Mouse (Mus musculus) kidney, postnatal 36 days (tissue): ENCODE results near the gene Gjc1.

Experiments used
- DNase-seq, 2 experiments: peaks; one replicate each; pipeline ENCODE4 v3.0.0; 2021 to 2022; ENCODE audit warnings: mixed read lengths in 2 of 2

The Gjc1 gene

DNA sequence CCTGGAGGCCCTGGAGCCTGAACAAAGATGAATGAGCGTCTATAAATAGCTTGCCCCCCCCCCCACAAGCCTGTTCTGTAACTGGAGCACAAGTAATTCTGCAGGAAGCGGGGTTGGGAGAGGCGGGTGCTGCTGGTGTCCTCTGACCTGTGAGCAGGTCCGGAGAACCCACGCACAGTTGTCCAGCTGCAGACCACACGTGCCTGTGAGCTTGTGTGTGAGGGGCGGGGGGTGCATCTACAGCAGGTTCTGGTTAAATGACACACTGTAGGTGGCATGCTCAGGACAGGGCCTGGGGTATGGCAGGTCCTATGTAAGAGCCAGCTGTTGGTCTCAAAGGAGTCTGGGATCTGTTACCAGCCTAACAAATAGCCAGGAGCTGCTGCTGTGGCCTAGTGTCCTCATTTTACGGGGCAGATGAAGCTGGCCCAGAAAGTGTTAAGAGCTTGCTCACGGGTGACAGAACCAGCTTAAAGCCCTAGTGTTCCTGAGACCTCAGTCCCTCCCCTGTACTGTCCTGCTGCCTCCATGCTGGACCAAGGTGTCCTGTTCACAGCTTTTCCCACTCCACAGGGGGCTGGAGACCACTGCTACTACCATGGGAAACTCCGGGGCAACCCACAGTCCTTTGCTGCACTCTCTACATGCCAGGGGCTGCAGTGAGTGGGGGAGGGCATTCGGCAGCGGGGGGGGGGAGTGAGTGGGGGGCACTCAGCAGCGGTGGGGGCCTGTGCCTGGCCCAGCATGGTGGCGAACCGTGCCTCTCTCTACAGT lies 48.7 kb downstream of the Gjc1 start:
- DNase-seq = no peak

DNA sequence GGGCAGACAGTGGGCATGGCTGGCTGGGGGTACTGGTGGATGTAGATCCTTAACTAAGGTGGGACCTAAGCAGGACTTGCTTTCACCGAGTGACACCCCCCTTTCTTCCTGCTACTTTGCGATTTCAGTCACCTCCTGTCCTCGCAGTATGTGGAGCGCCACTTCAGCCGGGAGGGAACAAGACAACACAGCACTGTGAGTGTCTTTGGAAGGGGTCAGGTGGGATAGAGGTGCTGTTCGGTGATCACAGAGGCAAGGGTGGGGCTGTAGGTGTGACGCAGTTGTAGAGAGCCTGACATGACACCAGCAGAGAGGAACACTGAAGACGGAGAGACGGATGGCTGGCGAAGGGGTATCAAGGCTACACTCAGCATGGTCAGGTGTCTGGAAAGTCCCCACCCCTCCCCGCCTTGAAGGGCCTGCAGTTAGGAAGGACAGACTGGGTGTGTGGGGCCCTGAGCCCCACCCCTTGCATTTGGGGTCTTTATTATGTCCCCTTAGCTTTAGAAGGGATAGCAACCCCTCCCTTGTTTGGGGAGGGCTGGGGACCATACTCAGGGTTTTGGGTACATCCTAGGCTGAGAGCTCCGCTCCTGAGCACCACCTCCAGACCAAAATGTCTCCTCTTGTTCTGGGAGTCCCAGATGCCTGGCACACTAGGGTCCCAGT lies 49.4 kb downstream of the Gjc1 start:
- no peak for DNase-seq

GRCm38 (mm10) chr11:102769141-102769540 lies 50.4 kb downstream of the Gjc1 start:
- no peak for DNase-seq

DNA sequence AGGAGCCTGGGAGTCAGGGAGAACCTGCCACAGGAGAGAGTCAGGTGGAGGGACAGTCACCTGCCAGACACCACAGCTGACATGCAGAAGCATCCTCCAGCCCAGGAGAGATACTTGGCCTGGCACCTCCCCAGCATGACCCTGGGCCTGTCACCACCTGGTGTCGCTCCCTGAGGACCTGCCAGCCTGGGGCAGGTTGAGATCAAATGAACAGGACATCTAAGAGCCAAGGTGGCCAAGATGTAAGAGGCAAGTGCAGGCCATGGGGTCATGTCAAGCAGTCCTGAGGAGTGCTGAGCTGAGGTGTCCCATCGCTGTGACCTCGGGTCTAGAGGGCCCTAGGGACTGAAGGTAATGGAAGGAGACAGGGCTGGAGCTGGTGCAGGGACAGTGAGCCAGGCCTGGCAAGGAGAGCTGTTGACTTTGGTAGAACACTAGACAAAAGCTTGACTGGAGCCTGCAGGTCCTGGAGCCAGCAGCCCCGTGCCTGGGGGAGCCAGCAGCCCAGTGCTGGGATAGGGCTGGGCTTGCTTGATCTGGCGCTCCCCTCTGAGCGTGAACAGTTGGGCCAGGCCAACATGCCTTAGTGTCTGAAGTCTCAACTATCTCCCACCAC lies 52.3 kb downstream of the Gjc1 start:
- no peak for DNase-seq

DNA sequence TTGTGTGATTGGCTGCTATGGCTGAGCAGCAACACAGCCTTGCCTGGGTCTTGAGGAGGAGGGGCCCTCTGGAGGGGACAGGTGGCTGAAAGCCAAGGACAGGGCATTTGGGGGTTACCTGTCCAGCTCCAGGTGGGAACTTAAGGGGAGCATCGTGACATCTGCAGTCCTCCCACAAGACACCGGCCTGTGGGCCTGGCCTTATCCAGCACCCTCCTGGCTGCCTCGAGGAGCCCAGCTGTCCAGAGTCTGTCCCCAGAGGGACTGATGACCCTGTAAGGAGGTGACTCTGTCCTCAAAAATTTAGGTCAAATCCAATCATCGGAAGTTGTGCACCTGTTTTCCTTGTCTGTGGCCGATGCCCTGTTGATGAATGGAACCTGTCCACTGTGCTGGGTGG lies 54.1 kb downstream of the Gjc1 start:
- DNase-seq = no peak

DNA sequence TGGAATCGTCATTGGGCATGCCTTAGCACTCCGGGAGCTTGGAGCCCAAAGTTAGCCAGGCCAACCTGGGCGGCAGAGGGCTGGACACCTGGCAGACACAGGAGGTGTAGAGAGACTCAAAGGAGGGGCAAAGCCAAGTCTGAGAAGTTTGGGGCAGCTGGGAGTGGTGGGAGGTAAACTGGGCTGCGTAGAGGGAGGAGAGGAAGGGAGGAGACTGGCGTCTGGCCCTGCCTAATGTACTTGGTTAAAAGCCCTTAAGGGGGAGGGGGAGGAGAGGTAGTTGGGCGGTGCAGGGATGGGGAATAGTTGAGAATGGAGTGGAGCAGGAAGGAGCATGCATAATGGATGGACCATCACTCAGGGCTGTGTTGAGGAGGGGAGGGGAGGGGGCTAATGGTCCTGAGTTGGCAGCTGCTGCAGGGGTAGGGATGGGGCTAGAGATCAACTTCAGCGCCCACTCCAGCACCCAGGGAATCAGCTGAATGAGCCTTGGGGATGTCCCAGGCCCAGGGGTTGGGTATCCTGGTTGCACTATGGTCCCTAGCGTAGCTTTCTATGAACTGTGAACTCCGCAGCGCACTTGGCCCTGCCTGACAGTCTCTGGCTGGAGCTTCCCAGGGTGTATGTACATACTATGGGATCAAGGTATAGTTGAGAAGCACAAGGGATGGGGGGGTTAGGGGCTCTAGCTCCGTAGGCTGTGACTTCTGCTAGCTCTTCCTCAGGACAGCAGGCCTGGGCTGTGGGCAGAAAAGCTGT lies 56.3 kb downstream of the Gjc1 start:
- DNase-seq = no peak

- DNase-seq = peak in 1 of 2 experiments; percentile 30
Measured at GRCm38 (mm10) chr11:102762248-102762647, 57.3 kb downstream of the Gjc1 start.

- peak in 1 of 2 experiments; percentile 31 for DNase-seq
Measured at GRCm38 (mm10) chr11:102761309-102762210, 57.9 kb downstream of the Gjc1 start, which contains the start of gene Adam11. Adam11 (plus strand) TSS chr11:102761439.

- DNase-seq = no peak
Measured at GRCm38 (mm10) chr11:102760805-102761308, 58.6 kb downstream of the Gjc1 start.

- peak in 1 of 2 experiments; percentile 65 for DNase-seq
Measured at GRCm38 (mm10) chr11:102758977-102759376, 60.5 kb downstream of the Gjc1 start.

GRCm38 (mm10) chr11:102755391-102755790 lies 64.1 kb downstream of the Gjc1 start:
- DNase-seq = no peak

DNA sequence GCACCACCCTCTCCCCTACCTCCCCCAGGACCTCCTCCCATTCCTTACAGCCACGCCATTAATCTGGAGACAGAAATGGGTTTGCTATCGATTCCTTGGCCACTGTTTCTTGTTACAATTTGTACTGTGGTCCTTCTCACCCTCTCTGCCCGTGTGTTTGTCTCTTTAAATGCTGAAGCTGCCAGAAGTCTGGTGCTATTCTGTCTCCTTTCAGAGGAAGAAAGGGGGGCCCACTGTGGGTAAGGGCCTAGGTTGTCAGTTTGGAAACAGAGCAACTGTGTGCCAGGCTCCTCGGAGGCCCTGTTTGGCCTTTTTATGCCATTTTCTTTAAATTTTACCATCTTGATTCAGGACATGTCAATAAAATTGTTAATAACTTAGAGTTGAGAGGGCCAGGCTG lies 65.1 kb downstream of the Gjc1 start:
- DNase-seq = no peak

- no peak for DNase-seq
Measured at GRCm38 (mm10) chr11:102753591-102754324, 65.7 kb downstream of the Gjc1 start.

DNA sequence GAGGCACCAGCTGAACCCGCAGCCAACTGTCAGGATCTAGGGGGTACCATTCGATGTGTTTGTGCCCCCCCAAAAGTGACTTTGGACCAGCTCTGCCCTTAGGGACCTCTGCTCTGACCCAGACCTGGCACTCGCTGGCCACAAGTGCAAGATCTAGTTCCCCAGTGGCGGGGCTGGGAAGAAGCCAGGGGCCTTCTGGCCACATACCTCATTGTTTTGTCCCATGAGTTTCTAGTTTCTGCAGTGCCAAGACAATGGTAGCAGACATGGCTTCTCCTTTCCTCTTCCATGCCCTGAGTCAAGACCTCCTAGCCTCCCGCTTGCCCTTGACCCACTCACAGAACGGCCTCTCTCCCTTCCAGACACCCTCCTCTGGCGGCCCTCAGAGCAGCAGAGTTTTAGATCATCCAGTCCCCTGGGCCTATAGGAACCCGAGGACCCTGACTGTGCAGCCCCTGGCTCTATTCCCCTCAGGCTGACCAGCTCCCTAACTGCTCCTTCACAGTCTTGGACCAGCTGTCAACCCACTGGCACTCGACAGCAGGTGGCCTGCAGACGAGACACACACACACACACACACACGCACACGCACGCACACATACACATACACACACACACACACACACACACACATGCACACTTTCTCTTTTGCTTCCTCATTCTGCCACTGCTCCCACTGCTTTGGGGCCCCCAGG lies 66.5 kb downstream of the Gjc1 start:
- DNase-seq = no peak

GRCm38 (mm10) chr11:102749712-102750111 lies 69.8 kb downstream of the Gjc1 start:
- DNase-seq = peak in 1 of 2 experiments; percentile 39
